Mouse (Mus musculus): ENCODE measurements at regions not wholly inside any gene's neighbourhood (a gene's known extent, or its start where the extent isn't known, plus 50 kb on each side); places are given as distances from the start of the nearest gene placed in this dataset.

DNA sequence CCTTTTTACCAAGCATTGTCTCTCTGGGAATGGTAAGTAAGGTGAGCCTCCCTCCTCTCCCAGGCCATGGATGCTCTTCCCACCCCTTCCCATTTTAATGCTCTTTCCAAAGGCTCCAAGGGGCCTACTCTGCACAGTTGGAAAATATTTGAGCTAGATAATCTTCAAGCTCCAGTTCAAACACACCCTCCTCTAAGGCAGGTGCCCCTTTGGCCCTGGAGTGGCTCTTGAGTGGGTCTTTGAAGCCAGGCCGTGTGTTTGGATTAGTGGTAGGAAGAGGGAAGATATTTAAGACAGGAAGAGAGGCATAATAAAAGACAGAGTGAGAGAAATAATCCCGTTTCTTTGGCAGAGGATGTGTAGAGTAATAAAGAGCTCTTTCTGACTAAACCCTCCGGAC is 59.9 kb upstream of the Lyplal1 start:
- Histone ChIP-seq H3K27ac (ENCODE audit: low read length) (no peak overlapping the region), H3K9me3 (replicated peaks; ENCODE audit: control insufficient read depth, low read length) (no peaks in the 10 kb centered on the region), H3K27me3 (ENCODE audit: control insufficient read depth, insufficient read depth, low read length) (no peaks in the 10 kb centered on the region), H3K4me3 (replicated peaks; ENCODE audit: low read length) (no peak overlapping the region), H3K36me3 (ENCODE audit: control insufficient read depth, insufficient read depth, low read length) (no peaks in the 10 kb centered on the region), H3K9ac (ENCODE audit: low read length) (no peak overlapping the region), H3K4me2 (ENCODE audit: low read depth, low read length) (no peak overlapping the region), H3K4me1 (ENCODE audit: control insufficient read depth, insufficient read depth, low read length) (no peaks in the 10 kb centered on the region)
- no peak for ATAC-seq (ENCODE audit: insufficient read depth, low FRiP score)
- 43% methylated on average over 3 of the region's 3 CpGs for WGBS

DNA sequence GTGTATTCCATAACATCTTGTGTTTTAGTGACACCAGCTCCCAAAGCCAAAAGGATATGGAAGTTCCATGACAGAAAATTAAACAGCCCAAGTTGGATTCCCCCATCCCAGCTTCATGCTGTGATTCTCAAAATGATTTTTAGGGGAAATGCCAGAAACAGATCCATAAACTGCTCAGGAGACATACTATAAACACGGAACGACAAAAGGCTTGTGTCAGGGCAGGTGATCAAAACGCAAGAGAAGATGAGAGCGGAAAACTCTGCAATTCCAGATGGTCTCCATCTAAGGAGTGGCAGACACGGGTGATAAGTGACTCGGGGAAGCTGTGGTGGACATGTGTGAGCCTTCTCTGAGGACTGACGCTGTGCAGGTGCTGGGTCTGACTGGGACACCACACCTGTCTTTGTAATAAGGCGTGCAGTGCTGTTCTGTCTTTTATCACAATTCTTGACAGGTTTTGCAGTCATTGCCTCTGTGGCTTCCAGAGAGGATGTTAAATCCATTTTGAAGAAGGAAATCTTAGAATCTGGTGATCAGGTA is 56.4 kb upstream of the Lyplal1 start:
- Histone ChIP-seq H3K36me3 (ENCODE audit: control insufficient read depth, insufficient read depth, low read length) (no peaks in the 10 kb centered on the region), H3K4me3 (replicated peaks; ENCODE audit: low read length) (no peak overlapping the region), H3K27me3 (ENCODE audit: control insufficient read depth, insufficient read depth, low read length) (no peaks in the 10 kb centered on the region), H3K9me3 (replicated peaks; ENCODE audit: control insufficient read depth, low read length) (no peaks in the 10 kb centered on the region), H3K27ac (ENCODE audit: low read length) (no peak overlapping the region), H3K9ac (ENCODE audit: low read length) (no peak overlapping the region), H3K4me1 (ENCODE audit: control insufficient read depth, insufficient read depth, low read length) (no peaks in the 10 kb centered on the region), H3K4me2 (ENCODE audit: low read depth, low read length) (no peak overlapping the region)
- WGBS, result 36% methylated on average over 8 of the region's 8 CpGs
- peak; percentile 76; the same call in 1 of the 2 replicates for ATAC-seq (ENCODE audit: insufficient read depth, low FRiP score)

DNA sequence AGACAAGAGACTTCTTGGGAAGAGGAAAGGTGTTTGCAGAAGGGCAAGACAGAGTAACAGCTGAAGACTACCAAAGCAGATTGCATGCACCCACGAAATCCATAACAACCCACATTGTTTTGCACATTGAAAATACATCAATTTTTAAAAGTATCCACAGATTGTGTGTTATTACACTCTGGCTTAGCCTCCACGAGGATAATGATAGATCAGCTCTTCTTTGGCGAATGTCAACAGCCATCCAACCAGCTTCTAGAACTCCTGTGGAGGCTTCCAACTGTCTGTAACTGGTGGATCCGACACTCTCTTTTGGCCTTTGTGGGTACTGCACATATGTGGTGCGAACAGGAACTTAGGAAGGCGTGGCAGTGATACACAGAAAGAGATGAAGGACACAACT is 54.6 kb upstream of the Lyplal1 start:
- Histone ChIP-seq H3K27ac (ENCODE audit: low read length) (no peak overlapping the region), H3K4me1 (ENCODE audit: control insufficient read depth, insufficient read depth, low read length) (no peaks in the 10 kb centered on the region), H3K9me3 (replicated peaks; ENCODE audit: control insufficient read depth, low read length) (no peaks in the 10 kb centered on the region), H3K9ac (ENCODE audit: low read length) (no peak overlapping the region), H3K4me2 (ENCODE audit: low read depth, low read length) (no peak overlapping the region), H3K36me3 (ENCODE audit: control insufficient read depth, insufficient read depth, low read length) (no peaks in the 10 kb centered on the region), H3K27me3 (ENCODE audit: control insufficient read depth, insufficient read depth, low read length) (no peaks in the 10 kb centered on the region), H3K4me3 (replicated peaks; ENCODE audit: low read length) (no peak overlapping the region)
- no peak for ATAC-seq (ENCODE audit: insufficient read depth, low FRiP score)
- 79% methylated on average over 6 of the region's 6 CpGs for WGBS

Data from stomach, embryonic 16.5 days (tissue).